Mouse (Mus musculus): ENCODE data around the gene Rabgap1l. TPM values are rescaled to one million over a fixed set of nuclear protein-coding genes. Genes with fewer than 3 reads are reported as not detected.
A peak's percentile ranks its signal among the peaks of the same experiment; 100 is the strongest.
"Not testable (repeated sequence)": the region's sequence is repeated elsewhere in the genome, so short reads cannot be mapped to it uniquely, and the experiment has no call there.

Gene Rabgap1l
- polyA plus RNA-seq, 1 experiment from 2014 or later = 25.4 TPM

GRCm38 (mm10) chr1:160290242-160290641 lies 502.8 kb downstream of the Rabgap1l start:
- no peaks in the 10 kb centered on the region for H3K79me2 ChIP-seq (ENCODE audit: inconsistent target)
- no peak overlapping the region for H3K4me3 ChIP-seq (ENCODE audit: inconsistent target)
- no peaks in the 10 kb centered on the region for H3K36me3 ChIP-seq (ENCODE audit: inconsistent target)
- H3K27ac ChIP-seq = 0 out of 2 replicates have a peak overlapping the region, but pooled peaks have one; percentile 16
- WGBS (ENCODE audit: missing documents) = 28% methylated on average over 9 of the region's 9 CpGs

DNA sequence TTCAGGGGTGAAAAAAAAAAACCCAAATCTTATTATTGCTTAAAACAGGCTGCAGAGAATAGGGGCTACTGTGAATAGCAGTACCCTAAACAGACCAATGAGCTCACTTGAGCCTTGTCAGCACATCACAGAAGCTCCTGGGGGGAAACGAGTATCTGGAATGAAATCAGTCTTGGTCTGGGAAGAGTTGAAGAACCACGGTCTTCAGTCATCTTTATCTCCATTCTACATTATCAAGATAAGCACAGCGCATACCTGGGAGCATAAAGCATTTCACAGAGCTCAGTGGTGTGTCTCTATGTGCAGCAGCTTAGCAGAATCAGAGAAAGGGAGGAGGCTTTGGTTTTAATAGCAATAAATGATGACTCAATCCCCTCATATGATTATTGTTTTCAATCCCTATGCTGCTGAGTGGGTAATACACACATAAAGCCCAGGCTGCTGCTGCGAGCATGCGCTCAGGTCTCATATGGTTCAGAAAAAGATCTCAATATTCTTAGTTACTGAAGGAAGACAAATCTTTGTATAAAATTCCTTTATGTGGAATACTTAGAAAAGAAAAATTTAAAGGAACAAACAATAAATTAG lies 505.9 kb downstream of the Rabgap1l start:
- H3K79me2 ChIP-seq (ENCODE audit: inconsistent target) = no peaks in the 10 kb centered on the region
- H3K4me3 ChIP-seq (ENCODE audit: inconsistent target) = no peak overlapping the region
- H3K27ac ChIP-seq = no peak overlapping the region
- H3K36me3 ChIP-seq (ENCODE audit: inconsistent target) = no peaks in the 10 kb centered on the region
- WGBS (ENCODE audit: missing documents) = 76% methylated on average over 5 of the region's 5 CpGs

DNA sequence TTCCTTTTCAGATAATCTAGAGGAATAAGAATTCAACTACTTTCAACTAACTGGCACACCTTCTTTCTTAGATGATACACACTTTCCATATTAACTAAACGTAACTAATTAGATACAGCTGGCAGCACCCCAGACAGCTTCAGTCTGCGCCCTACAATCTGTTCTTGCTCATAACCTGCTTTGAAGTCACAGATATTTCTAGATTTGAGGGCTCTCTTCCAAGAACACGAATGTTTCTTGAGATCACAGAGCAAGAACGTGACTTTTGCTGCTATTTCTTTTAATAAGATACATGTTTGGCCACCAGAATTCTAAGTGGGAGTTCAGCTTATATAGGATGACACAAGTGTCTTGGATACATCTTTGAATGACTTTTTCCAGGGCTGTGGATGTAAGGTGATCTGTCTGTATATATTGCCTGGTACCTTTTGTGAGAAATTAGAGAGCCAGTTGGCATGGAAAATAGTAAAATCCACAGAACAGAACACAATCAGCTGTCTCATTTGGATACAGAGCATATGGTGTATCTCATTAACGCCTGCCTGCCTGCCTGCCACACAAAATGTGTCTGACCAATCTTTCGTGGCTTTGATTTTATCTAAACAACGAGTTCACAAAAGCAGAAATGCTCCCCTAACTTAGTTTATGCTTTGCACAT lies 506.5 kb downstream of the Rabgap1l start:
- WGBS (ENCODE audit: missing documents) = 80% methylated on average over 7 of the region's 7 CpGs
- H3K27ac ChIP-seq = no peak overlapping the region
- H3K36me3 ChIP-seq (ENCODE audit: inconsistent target) = no peaks in the 10 kb centered on the region
- no peaks in the 10 kb centered on the region for H3K79me2 ChIP-seq (ENCODE audit: inconsistent target)
- H3K4me3 ChIP-seq (ENCODE audit: inconsistent target) = no peak overlapping the region

DNA sequence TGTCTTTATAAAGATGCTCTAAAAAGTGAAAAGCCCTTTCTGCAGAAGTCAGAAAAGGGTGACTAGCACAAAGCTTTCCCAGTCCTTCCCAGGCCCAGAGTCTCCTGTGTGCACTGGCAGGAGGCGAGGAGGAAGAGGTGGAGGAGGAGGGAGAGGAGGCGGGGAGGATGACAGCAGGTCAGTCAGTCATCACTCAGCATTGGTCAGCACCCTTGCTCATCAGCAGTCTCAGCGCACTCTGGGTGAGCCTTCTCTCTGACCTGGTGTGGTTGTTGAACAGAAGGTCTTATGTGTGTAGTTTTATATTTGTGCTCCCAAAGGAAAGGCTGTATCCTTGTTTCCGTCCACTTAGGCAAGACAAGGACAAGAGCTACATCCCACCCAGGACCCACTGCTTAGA lies 508.8 kb downstream of the Rabgap1l start:
- no peaks in the 10 kb centered on the region for H3K79me2 ChIP-seq (ENCODE audit: inconsistent target)
- H3K36me3 ChIP-seq (ENCODE audit: inconsistent target) = no peaks in the 10 kb centered on the region
- 94% methylated on average over 4 of the region's 4 CpGs for WGBS (ENCODE audit: missing documents)
- no peak overlapping the region for H3K4me3 ChIP-seq (ENCODE audit: inconsistent target)
- H3K27ac ChIP-seq = no peak overlapping the region

GRCm38 (mm10) chr1:160282166-160282874 lies 510.7 kb downstream of the Rabgap1l start:
- H3K36me3 ChIP-seq (ENCODE audit: inconsistent target); H3K79me2 ChIP-seq (ENCODE audit: inconsistent target); H3K4me3 ChIP-seq (ENCODE audit: inconsistent target): not testable (repeated sequence)
- WGBS (ENCODE audit: missing documents) = 91% methylated on average over 2 of the region's 2 CpGs
- peak overlapping the region; percentile 72 for H3K27ac ChIP-seq

- Histone ChIP-seq H3K4me3 (ENCODE audit: inconsistent target) (no peak overlapping the region), H3K27ac (peak overlapping the region; percentile 72), H3K36me3 (ENCODE audit: inconsistent target) (no peaks in the 10 kb centered on the region), H3K79me2 (ENCODE audit: inconsistent target) (no peaks in the 10 kb centered on the region)
- 89% methylated on average over 3 of the region's 3 CpGs for WGBS (ENCODE audit: missing documents)
Observed at GRCm38 (mm10) chr1:160281337-160282084, 511.5 kb downstream of the Rabgap1l start.

DNA sequence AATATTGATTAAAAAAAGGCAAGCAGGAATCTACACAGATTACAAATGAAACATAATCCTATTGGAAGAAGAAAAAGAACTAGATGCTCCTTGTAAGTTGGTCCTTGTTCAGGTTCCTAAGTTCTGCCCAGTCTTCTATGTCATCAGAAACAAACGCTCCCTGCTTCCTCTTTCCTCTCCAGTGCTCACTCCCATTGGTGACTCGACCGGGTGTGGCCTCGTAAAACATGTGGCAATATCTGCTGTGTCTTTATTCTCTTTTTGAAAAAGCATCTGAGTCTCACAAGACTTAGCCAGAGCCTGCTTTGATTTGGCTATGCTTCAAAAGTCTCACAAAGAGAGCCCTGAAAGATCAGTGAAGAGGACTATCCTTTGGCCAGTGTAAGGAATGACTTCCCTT lies 512.4 kb downstream of the Rabgap1l start:
- H3K4me3 ChIP-seq (ENCODE audit: inconsistent target) = no peak overlapping the region
- H3K36me3 ChIP-seq (ENCODE audit: inconsistent target) = no peaks in the 10 kb centered on the region
- no peaks in the 10 kb centered on the region for H3K79me2 ChIP-seq (ENCODE audit: inconsistent target)
- WGBS (ENCODE audit: missing documents) = 4% methylated on average over 4 of the region's 4 CpGs
- H3K27ac ChIP-seq = peak overlapping the region; percentile 72

- no peak overlapping the region for H3K27ac ChIP-seq
- 100% methylated on average over 3 of the region's 3 CpGs for WGBS (ENCODE audit: missing documents)
- no peak overlapping the region for H3K4me3 ChIP-seq (ENCODE audit: inconsistent target)
- no peaks in the 10 kb centered on the region for H3K79me2 ChIP-seq (ENCODE audit: inconsistent target)
- H3K36me3 ChIP-seq (ENCODE audit: inconsistent target) = no peaks in the 10 kb centered on the region
Observed at GRCm38 (mm10) chr1:160277940-160278682, 514.9 kb downstream of the Rabgap1l start.

DNA sequence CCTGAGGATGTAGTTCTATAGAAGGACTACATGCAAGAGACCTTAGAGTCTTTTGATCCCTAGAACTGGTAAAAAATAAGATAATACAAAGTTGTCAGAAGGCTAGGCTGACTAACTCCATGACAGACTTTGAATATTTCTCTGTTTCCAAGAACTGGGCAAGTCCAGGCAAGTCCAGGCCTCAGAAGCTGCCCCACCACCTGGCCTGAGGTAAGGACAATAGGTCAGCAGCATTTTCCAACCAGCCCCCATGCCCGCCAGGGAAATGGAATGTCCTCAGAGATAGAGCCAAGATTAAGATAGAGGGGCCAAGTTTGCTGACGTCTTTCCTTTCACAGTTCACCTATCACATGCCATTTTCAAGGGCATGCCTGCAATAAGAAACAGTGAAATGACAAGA lies 517.8 kb downstream of the Rabgap1l start:
- Histone ChIP-seq H3K79me2 (ENCODE audit: inconsistent target) (no peaks in the 10 kb centered on the region), H3K27ac (0 out of 2 replicates have a peak overlapping the region, but pooled peaks have one; percentile 5), H3K4me3 (ENCODE audit: inconsistent target) (no peak overlapping the region), H3K36me3 (ENCODE audit: inconsistent target) (no peaks in the 10 kb centered on the region)
- 94% methylated on average over 2 of the region's 2 CpGs for WGBS (ENCODE audit: missing documents)

- 95% methylated on average over 7 of the region's 7 CpGs for WGBS (ENCODE audit: missing documents)
- no peaks in the 10 kb centered on the region for H3K36me3 ChIP-seq (ENCODE audit: inconsistent target)
Observed at GRCm38 (mm10) chr1:160273133-160273743, 519.8 kb downstream of the Rabgap1l start.

DNA sequence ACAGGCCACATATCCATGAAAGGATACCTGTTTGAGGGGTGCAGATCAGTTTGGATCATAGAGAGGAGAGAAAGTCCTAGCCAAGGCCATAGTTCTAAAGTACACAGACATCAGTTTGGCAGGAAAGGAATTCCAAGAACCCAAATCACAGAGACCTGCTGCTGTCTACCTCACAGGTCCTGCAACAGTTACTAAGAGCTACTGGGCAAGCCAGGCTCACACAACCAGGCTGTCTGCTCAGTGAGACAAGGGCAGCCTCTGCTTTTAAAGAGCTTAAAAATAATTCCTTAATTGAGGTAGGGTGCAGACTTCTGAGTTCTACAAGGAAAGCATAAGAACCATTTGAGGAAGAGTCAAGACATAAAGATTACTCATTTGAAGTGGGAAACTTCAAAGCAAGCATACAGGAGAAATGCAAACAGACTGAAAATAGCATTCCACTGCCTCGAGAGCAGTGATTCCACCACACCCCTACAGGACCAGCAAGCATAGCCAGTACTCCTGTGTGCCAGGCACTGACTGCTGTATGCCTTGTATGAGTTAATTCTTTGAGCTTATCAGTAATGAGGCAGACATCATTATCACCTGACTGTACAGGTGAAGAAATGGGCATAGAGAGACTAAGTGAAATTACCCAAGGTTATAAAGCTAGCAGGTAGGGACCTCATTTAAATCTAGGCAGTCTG lies 521.6 kb downstream of the Rabgap1l start:
- 80% methylated on average over 1 of the region's 1 CpGs for WGBS (ENCODE audit: missing documents)

More at GRCm38 (mm10) chr1:160273133-160273743, 519.8 kb downstream of the Rabgap1l start:
- no peak overlapping the region for H3K4me3 ChIP-seq (ENCODE audit: inconsistent target)
- H3K27ac ChIP-seq = no peak overlapping the region
- H3K79me2 ChIP-seq (ENCODE audit: inconsistent target) = no peaks in the 10 kb centered on the region

GRCm38 (mm10) chr1:160268322-160268721 lies 524.7 kb downstream of the Rabgap1l start:
- WGBS (ENCODE audit: missing documents) = 6% methylated on average over 3 of the region's 3 CpGs
- Histone ChIP-seq H3K79me2 (ENCODE audit: inconsistent target) (no peaks in the 10 kb centered on the region), H3K36me3 (ENCODE audit: inconsistent target) (no peaks in the 10 kb centered on the region), H3K27ac (peak overlapping the region; percentile 47), H3K4me3 (ENCODE audit: inconsistent target) (no peak overlapping the region)

More for the DNA sequence above, 521.6 kb downstream of the Rabgap1l start:
- Histone ChIP-seq H3K79me2 (ENCODE audit: inconsistent target) (no peaks in the 10 kb centered on the region), H3K27ac (no peak overlapping the region), H3K36me3 (ENCODE audit: inconsistent target) (no peaks in the 10 kb centered on the region), H3K4me3 (ENCODE audit: inconsistent target) (no peak overlapping the region)

- Histone ChIP-seq H3K79me2 (ENCODE audit: inconsistent target) (no peaks in the 10 kb centered on the region), H3K27ac (no peak overlapping the region), H3K36me3 (ENCODE audit: inconsistent target) (no peaks in the 10 kb centered on the region), H3K4me3 (ENCODE audit: inconsistent target) (no peak overlapping the region)
- 92% methylated on average over 16 of the region's 16 CpGs for WGBS (ENCODE audit: missing documents)
Observed at GRCm38 (mm10) chr1:160263630-160264346, 529.2 kb downstream of the Rabgap1l start.
